Mouse (Mus musculus): ENCODE data around the gene Sh2b3. TPM values are rescaled to one million over a fixed set of nuclear protein-coding genes. Genes with fewer than 3 reads are reported as not detected.

The Sh2b3 gene
- polyA plus RNA-seq, 1 experiment, result 88.1 TPM

- no peak overlapping the region for H3K4me3 ChIP-seq (ENCODE audit: low read depth, low read length)
- H3K27ac ChIP-seq (ENCODE audit: insufficient read depth, low read depth, low read length), result no peak overlapping the region
- H3K36me3 ChIP-seq (ENCODE audit: control insufficient read depth, insufficient read depth, low read length), result peaks cover 57% of the 10 kb centered on the region
- H3K4me1 ChIP-seq (ENCODE audit: control insufficient read depth, insufficient read depth, insufficient read length, low read length), result no peaks in the 10 kb centered on the region
- H3K27me3 ChIP-seq (ENCODE audit: control insufficient read depth, insufficient read depth, low read length), result no peaks in the 10 kb centered on the region
- 81% methylated on average over 3 of the region's 3 CpGs for WGBS
- TF ChIP-seq CTCF (IDR thresholded peaks at IDR 0.05; ENCODE audit: extremely low read depth, insufficient read length, insufficient replicate concordance, low read depth, low read length) (no peak), POLR2A (IDR thresholded peaks at IDR 0.05; ENCODE audit: low read depth, low read length) (no peak)
These were observed 41.6 kb downstream of the Sh2b3 start for GRCm38 (mm10) chr5:121795800-121796199.

- TF ChIP-seq POLR2A (IDR thresholded peaks at IDR 0.05; ENCODE audit: low read depth, low read length) (no peak), CTCF (IDR thresholded peaks at IDR 0.05; ENCODE audit: extremely low read depth, insufficient read length, insufficient replicate concordance, low read depth, low read length) (no peak)
- Histone ChIP-seq H3K27ac (ENCODE audit: insufficient read depth, low read depth, low read length) (no peak overlapping the region), H3K27me3 (ENCODE audit: control insufficient read depth, insufficient read depth, low read length) (no peaks in the 10 kb centered on the region), H3K4me1 (ENCODE audit: control insufficient read depth, insufficient read depth, insufficient read length, low read length) (no peaks in the 10 kb centered on the region), H3K36me3 (ENCODE audit: control insufficient read depth, insufficient read depth, low read length) (peaks cover 50% of the 10 kb centered on the region), H3K4me3 (ENCODE audit: low read depth, low read length) (no peak overlapping the region)
- WGBS, result 93% methylated on average over 5 of the region's 5 CpGs
These were observed 46.4 kb downstream of the Sh2b3 start for GRCm38 (mm10) chr5:121791026-121791425.

- no peak overlapping the region for H3K4me3 ChIP-seq (ENCODE audit: low read depth, low read length)
- peaks cover 44% of the 10 kb centered on the region for H3K36me3 ChIP-seq (ENCODE audit: control insufficient read depth, insufficient read depth, low read length)
- TF ChIP-seq CTCF (IDR thresholded peaks at IDR 0.05; ENCODE audit: extremely low read depth, insufficient read length, insufficient replicate concordance, low read depth, low read length), result 0 out of 2 replicates have a peak, but pooled peaks have one; percentile 14
- no peak for TF ChIP-seq POLR2A (IDR thresholded peaks at IDR 0.05; ENCODE audit: low read depth, low read length)
- 0 out of 2 replicates have a peak, but pooled peaks cover 2% of the 10 kb centered on the region for H3K4me1 ChIP-seq (ENCODE audit: control insufficient read depth, insufficient read depth, insufficient read length, low read length)
- WGBS, result 66% methylated on average over 10 of the region's 10 CpGs
- H3K27me3 ChIP-seq (ENCODE audit: control insufficient read depth, insufficient read depth, low read length), result no peaks in the 10 kb centered on the region
- no peak overlapping the region for H3K27ac ChIP-seq (ENCODE audit: insufficient read depth, low read depth, low read length)
These were observed 53.5 kb downstream of the Sh2b3 start for GRCm38 (mm10) chr5:121783862-121784500.

GRCm38 (mm10) chr5:121782467-121782866 is 55.0 kb downstream of the Sh2b3 start:
- H3K4me1 ChIP-seq (ENCODE audit: control insufficient read depth, insufficient read depth, insufficient read length, low read length), result 0 out of 2 replicates have a peak, but pooled peaks cover 2% of the 10 kb centered on the region
- WGBS, result 60% methylated on average over 4 of the region's 4 CpGs
- no peak overlapping the region for H3K4me3 ChIP-seq (ENCODE audit: low read depth, low read length)
- no peak overlapping the region for H3K27ac ChIP-seq (ENCODE audit: insufficient read depth, low read depth, low read length)
- no peak for TF ChIP-seq CTCF (IDR thresholded peaks at IDR 0.05; ENCODE audit: extremely low read depth, insufficient read length, insufficient replicate concordance, low read depth, low read length)
- TF ChIP-seq POLR2A (IDR thresholded peaks at IDR 0.05; ENCODE audit: low read depth, low read length), result no peak
- H3K36me3 ChIP-seq (ENCODE audit: control insufficient read depth, insufficient read depth, low read length), result peaks cover 49% of the 10 kb centered on the region
- no peaks in the 10 kb centered on the region for H3K27me3 ChIP-seq (ENCODE audit: control insufficient read depth, insufficient read depth, low read length)

- no peaks in the 10 kb centered on the region for H3K27me3 ChIP-seq (ENCODE audit: control insufficient read depth, insufficient read depth, low read length)
- TF ChIP-seq POLR2A (IDR thresholded peaks at IDR 0.05; ENCODE audit: low read depth, low read length) (no peak), CTCF (IDR thresholded peaks at IDR 0.05; ENCODE audit: extremely low read depth, insufficient read length, insufficient replicate concordance, low read depth, low read length) (no peak)
- H3K4me3 ChIP-seq (ENCODE audit: low read depth, low read length), result no peak overlapping the region
- H3K27ac ChIP-seq (ENCODE audit: insufficient read depth, low read depth, low read length), result no peak overlapping the region
- 75% methylated on average over 5 of the region's 5 CpGs for WGBS
- peaks cover 52% of the 10 kb centered on the region for H3K36me3 ChIP-seq (ENCODE audit: control insufficient read depth, insufficient read depth, low read length)
- H3K4me1 ChIP-seq (ENCODE audit: control insufficient read depth, insufficient read depth, insufficient read length, low read length), result 0 out of 2 replicates have a peak, but pooled peaks cover 2% of the 10 kb centered on the region
These were observed 57.3 kb downstream of the Sh2b3 start for GRCm38 (mm10) chr5:121780180-121780579.

- no peak overlapping the region for H3K27ac ChIP-seq (ENCODE audit: insufficient read depth, low read depth, low read length)
- WGBS, result 80% methylated on average over 7 of the region's 7 CpGs
- TF ChIP-seq CTCF (IDR thresholded peaks at IDR 0.05; ENCODE audit: extremely low read depth, insufficient read length, insufficient replicate concordance, low read depth, low read length), result no peak
- no peak for TF ChIP-seq POLR2A (IDR thresholded peaks at IDR 0.05; ENCODE audit: low read depth, low read length)
- H3K27me3 ChIP-seq (ENCODE audit: control insufficient read depth, insufficient read depth, low read length), result no peaks in the 10 kb centered on the region
- peaks cover 42% of the 10 kb centered on the region for H3K36me3 ChIP-seq (ENCODE audit: control insufficient read depth, insufficient read depth, low read length)
- no peak overlapping the region for H3K4me3 ChIP-seq (ENCODE audit: low read depth, low read length)
- 0 out of 2 replicates have a peak, but pooled peaks cover 2% of the 10 kb centered on the region for H3K4me1 ChIP-seq (ENCODE audit: control insufficient read depth, insufficient read depth, insufficient read length, low read length)
These were observed 58.8 kb downstream of the Sh2b3 start for GRCm38 (mm10) chr5:121778485-121779119.

GRCm38 (mm10) chr5:121771611-121772010 is 65.8 kb downstream of the Sh2b3 start:
- WGBS, result 94% methylated on average over 3 of the region's 3 CpGs
- Histone ChIP-seq H3K4me3 (ENCODE audit: low read depth, low read length) (no peak overlapping the region), H3K27ac (ENCODE audit: insufficient read depth, low read depth, low read length) (no peak overlapping the region), H3K27me3 (ENCODE audit: control insufficient read depth, insufficient read depth, low read length) (no peaks in the 10 kb centered on the region), H3K36me3 (ENCODE audit: control insufficient read depth, insufficient read depth, low read length) (peaks cover 23% of the 10 kb centered on the region), H3K4me1 (ENCODE audit: control insufficient read depth, insufficient read depth, insufficient read length, low read length) (no peaks in the 10 kb centered on the region)
- TF ChIP-seq CTCF (IDR thresholded peaks at IDR 0.05; ENCODE audit: extremely low read depth, insufficient read length, insufficient replicate concordance, low read depth, low read length) (no peak), POLR2A (IDR thresholded peaks at IDR 0.05; ENCODE audit: low read depth, low read length) (no peak)

Data from small intestine, adult 2 months (tissue).